Mouse (Mus musculus): ENCODE results near the gene Mrps30. TPM values are rescaled to one million over a fixed set of nuclear protein-coding genes. Genes with fewer than 3 reads are reported as not detected.

Mrps30 gene
- polyA plus RNA-seq, 1 experiment from 2014 or later, result 25.7 TPM

DNA sequence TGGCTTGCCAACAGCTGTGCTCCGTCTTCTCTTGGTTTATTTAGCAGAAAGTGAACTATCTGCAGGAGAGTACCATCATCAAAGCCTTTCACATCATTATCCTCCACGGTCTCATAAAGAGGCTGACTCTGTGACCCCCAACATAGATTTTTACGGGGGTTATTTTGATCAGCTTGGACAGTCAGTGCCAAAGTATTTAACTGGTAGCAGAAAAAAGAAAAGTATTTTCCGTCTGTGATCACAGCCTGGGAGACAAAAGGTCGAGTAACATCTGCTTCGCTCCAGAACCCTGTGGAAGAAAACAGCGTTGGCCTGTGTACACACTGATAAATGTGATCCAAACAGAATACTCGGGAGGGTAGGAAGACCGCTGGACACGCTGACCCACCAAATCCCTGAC lies 6.7 kb downstream of the Mrps30 start:
- Histone ChIP-seq H3K27ac (no peak overlapping the region), H3K9me3 (ENCODE audit: control insufficient read depth, low read length) (no peaks in the 10 kb centered on the region), H3K27me3 (ENCODE audit: control insufficient read depth, insufficient read depth, low read length) (no peaks in the 10 kb centered on the region), H3K4me3 (replicated peaks; ENCODE audit: low read length) (no peak overlapping the region), H3K4me2 (replicated peaks) (no peak overlapping the region), H3K36me3 (replicated peaks; ENCODE audit: control insufficient read depth, insufficient read depth) (peaks cover 66% of the 10 kb centered on the region), H3K9ac (no peak overlapping the region), H3K4me1 (replicated peaks; ENCODE audit: control insufficient read depth, insufficient read depth, low read length) (0 out of 2 replicates have a peak, but pooled peaks cover 1% of the 10 kb centered on the region)
- ATAC-seq (ENCODE audit: low FRiP score), result no peak
- 86% methylated on average over 10 of the region's 10 CpGs for WGBS
- no peak for DNase-seq (ENCODE audit: low spot score)

DNA sequence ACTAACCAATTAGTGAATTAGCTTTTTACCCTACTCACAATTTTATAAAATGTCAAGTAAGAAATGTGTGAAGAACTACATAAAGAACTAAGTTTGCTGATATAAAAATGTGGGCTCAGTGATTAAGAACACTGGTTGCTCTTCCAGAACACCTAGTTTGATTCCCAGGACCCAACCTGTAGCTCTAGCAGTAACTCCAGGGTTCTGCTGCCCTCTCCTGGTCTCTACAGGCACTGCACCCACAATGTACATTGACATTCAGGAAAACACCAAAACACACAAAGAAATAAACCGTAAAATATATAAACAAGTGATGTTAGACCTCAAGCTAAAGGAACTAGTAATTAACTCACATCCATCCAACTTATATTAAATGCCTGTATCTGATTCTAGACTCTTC lies 7.9 kb downstream of the Mrps30 start:
- ATAC-seq (ENCODE audit: low FRiP score) (no peak), DNase-seq (ENCODE audit: low spot score) (peak; percentile 82)
- H3K27ac ChIP-seq, result no peak overlapping the region
- H3K36me3 ChIP-seq (replicated peaks; ENCODE audit: control insufficient read depth, insufficient read depth), result peaks cover 60% of the 10 kb centered on the region
- no peaks in the 10 kb centered on the region for H3K9me3 ChIP-seq (ENCODE audit: control insufficient read depth, low read length)
- no peak overlapping the region for H3K9ac ChIP-seq
- H3K4me2 ChIP-seq (replicated peaks), result no peak overlapping the region
- no peaks in the 10 kb centered on the region for H3K27me3 ChIP-seq (ENCODE audit: control insufficient read depth, insufficient read depth, low read length)
- no peak overlapping the region for H3K4me3 ChIP-seq (replicated peaks; ENCODE audit: low read length)
- 79% methylated on average over 1 of the region's 1 CpGs for WGBS
- H3K4me1 ChIP-seq (replicated peaks; ENCODE audit: control insufficient read depth, insufficient read depth, low read length), result no peaks in the 10 kb centered on the region

DNA sequence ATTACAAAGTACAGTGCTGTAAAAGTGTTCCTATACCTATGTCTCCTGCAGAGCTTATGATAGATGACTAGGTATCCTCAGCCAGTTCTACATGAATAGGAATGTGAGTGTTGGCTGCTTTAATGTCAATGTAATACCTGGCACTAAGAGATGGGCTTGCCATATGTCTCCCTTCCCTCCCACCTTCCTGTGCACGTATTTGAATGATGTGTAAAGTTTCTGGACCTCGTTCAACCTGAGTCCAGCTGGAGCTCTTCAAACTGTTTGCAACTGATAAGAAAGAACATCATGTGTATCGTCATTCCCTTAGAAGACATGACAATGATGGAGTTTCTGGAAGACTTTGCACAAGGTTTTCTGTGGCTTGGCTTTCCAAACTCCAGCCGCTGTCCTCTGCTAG lies 14.2 kb downstream of the Mrps30 start:
- ATAC-seq (ENCODE audit: low FRiP score) (no peak), DNase-seq (ENCODE audit: low spot score) (no peak)
- peaks cover 12% of the 10 kb centered on the region for H3K36me3 ChIP-seq (replicated peaks; ENCODE audit: control insufficient read depth, insufficient read depth)
- H3K4me2 ChIP-seq (replicated peaks), result no peak overlapping the region
- WGBS, result 94% methylated on average over 4 of the region's 4 CpGs
- no peak overlapping the region for H3K9ac ChIP-seq
- H3K9me3 ChIP-seq (ENCODE audit: control insufficient read depth, low read length), result no peaks in the 10 kb centered on the region
- H3K27me3 ChIP-seq (ENCODE audit: control insufficient read depth, insufficient read depth, low read length), result no peaks in the 10 kb centered on the region
- no peaks in the 10 kb centered on the region for H3K4me1 ChIP-seq (replicated peaks; ENCODE audit: control insufficient read depth, insufficient read depth, low read length)
- H3K27ac ChIP-seq, result no peak overlapping the region
- H3K4me3 ChIP-seq (replicated peaks; ENCODE audit: low read length), result no peak overlapping the region

DNA sequence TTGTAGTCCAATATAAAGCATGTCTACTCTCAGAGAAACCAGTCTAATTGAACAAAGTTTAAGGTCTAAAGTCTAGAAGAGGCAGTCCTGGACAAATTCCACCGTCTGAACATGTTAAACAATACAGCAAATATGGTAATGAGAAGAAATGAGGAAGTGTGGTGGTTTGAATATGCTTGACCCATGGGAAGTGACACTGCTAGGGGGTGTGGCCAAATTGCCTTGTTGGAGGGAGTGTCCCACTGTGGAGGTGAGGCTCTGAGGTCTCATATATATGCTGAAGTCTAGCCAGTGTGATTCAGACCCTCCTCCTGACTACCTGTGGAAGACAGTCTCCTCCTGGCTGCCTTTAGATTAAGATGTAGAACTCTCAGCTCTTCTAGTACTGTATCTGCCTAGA lies 21.3 kb downstream of the Mrps30 start:
- H3K9ac ChIP-seq, result no peak overlapping the region
- H3K4me1 ChIP-seq (replicated peaks; ENCODE audit: control insufficient read depth, insufficient read depth, low read length), result no peaks in the 10 kb centered on the region
- no peak overlapping the region for H3K4me3 ChIP-seq (replicated peaks; ENCODE audit: low read length)
- H3K36me3 ChIP-seq (replicated peaks; ENCODE audit: control insufficient read depth, insufficient read depth), result no peaks in the 10 kb centered on the region
- H3K27me3 ChIP-seq (ENCODE audit: control insufficient read depth, insufficient read depth, low read length), result no peaks in the 10 kb centered on the region
- no peaks in the 10 kb centered on the region for H3K9me3 ChIP-seq (ENCODE audit: control insufficient read depth, low read length)
- DNase-seq (ENCODE audit: low spot score) (no peak), ATAC-seq (ENCODE audit: low FRiP score) (no peak)
- no peak overlapping the region for H3K27ac ChIP-seq
- H3K4me2 ChIP-seq (replicated peaks), result no peak overlapping the region
- 78% methylated on average over 1 of the region's 1 CpGs for WGBS

DNA sequence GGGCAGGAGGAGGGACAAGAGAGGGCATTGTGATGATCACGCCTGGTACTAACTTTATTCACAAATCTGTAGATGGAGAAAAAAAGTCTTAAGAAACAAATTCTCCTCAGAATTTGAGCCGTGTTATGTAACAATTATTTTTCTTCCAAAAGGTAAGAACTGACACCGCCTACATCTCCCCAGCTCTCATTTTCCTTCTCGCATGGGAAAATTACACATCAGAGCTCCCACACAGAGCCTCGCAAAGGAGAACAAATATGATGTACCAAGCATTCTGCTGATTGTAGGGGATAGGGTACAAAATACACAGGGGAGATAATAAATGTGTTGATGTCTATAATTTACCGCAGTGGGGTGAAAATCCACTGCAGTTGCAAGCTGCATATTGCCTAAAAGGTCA lies 23.7 kb downstream of the Mrps30 start:
- H3K36me3 ChIP-seq (replicated peaks; ENCODE audit: control insufficient read depth, insufficient read depth), result no peaks in the 10 kb centered on the region
- ATAC-seq (ENCODE audit: low FRiP score), result no peak
- H3K27ac ChIP-seq, result no peak overlapping the region
- WGBS, result 87% methylated on average over 6 of the region's 6 CpGs
- H3K9me3 ChIP-seq (ENCODE audit: control insufficient read depth, low read length), result no peaks in the 10 kb centered on the region
- no peak for DNase-seq (ENCODE audit: low spot score)
- H3K4me1 ChIP-seq (replicated peaks; ENCODE audit: control insufficient read depth, insufficient read depth, low read length), result no peaks in the 10 kb centered on the region
- no peaks in the 10 kb centered on the region for H3K27me3 ChIP-seq (ENCODE audit: control insufficient read depth, insufficient read depth, low read length)
- no peak overlapping the region for H3K4me3 ChIP-seq (replicated peaks; ENCODE audit: low read length)
- H3K9ac ChIP-seq, result no peak overlapping the region
- no peak overlapping the region for H3K4me2 ChIP-seq (replicated peaks)

DNA sequence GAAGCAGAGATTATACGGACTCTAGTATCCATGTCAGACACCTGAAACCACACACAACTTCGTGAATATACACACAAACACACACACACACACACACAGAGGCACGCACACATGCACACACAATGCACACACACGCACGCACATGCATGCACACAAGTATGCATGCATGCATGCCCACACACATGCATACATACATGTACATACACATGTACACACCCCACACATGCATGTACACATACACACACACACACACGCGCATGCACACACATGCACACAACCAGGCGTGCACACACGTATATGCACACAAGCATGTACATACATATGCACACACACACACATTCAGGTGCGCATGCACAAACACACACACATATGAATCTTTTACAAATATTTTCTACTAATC lies 36.2 kb downstream of the Mrps30 start:
- no peaks in the 10 kb centered on the region for H3K4me1 ChIP-seq (replicated peaks; ENCODE audit: control insufficient read depth, insufficient read depth, low read length)
- 93% methylated on average over 10 of the region's 10 CpGs for WGBS
- H3K9ac ChIP-seq, result no peak overlapping the region
- no peak overlapping the region for H3K4me2 ChIP-seq (replicated peaks)
- H3K9me3 ChIP-seq (ENCODE audit: control insufficient read depth, low read length), result no peaks in the 10 kb centered on the region
- ATAC-seq (ENCODE audit: low FRiP score), result no peak
- no peak for DNase-seq (ENCODE audit: low spot score)
- no peak overlapping the region for H3K27ac ChIP-seq
- H3K27me3 ChIP-seq (ENCODE audit: control insufficient read depth, insufficient read depth, low read length), result no peaks in the 10 kb centered on the region
- no peak overlapping the region for H3K4me3 ChIP-seq (replicated peaks; ENCODE audit: low read length)
- H3K36me3 ChIP-seq (replicated peaks; ENCODE audit: control insufficient read depth, insufficient read depth), result no peaks in the 10 kb centered on the region

DNA sequence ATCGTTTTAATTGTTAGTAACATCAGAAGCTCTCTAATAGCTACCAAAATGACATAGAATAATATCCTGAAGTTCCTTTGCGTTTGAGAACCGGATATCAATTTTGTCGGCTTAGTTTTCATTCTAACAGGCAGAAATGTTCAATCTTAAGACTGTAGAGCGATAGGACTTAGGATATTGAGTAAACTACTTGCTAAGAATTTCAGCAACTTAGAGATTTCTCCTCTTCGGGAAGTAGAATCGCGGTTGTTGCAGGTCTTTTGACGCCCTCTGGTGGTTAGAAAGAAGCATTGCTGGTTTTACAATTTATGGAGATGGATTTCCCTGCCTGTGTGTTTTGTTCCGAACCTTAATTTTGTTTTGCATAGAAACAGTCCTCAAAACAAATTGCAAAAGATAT lies 36.8 kb downstream of the Mrps30 start:
- H3K4me1 ChIP-seq (replicated peaks; ENCODE audit: control insufficient read depth, insufficient read depth, low read length), result no peaks in the 10 kb centered on the region
- H3K36me3 ChIP-seq (replicated peaks; ENCODE audit: control insufficient read depth, insufficient read depth), result no peaks in the 10 kb centered on the region
- ATAC-seq (ENCODE audit: low FRiP score) (no peak), DNase-seq (ENCODE audit: low spot score) (peak; percentile 82)
- no peaks in the 10 kb centered on the region for H3K9me3 ChIP-seq (ENCODE audit: control insufficient read depth, low read length)
- no peaks in the 10 kb centered on the region for H3K27me3 ChIP-seq (ENCODE audit: control insufficient read depth, insufficient read depth, low read length)
- no peak overlapping the region for H3K4me2 ChIP-seq (replicated peaks)
- no peak overlapping the region for H3K9ac ChIP-seq
- H3K4me3 ChIP-seq (replicated peaks; ENCODE audit: low read length), result no peak overlapping the region
- H3K27ac ChIP-seq, result no peak overlapping the region
- 25% methylated on average over 10 of the region's 10 CpGs for WGBS

Other genes with a start within 250 kb of the Mrps30 start
- gene B430218F22Rik, start 622 bp downstream of the Mrps30 start, polyA plus RNA-seq (2014; fragmentation: Nextera tagmentation; extraction: Ambion mirVana), result 0.64 and 0.76 TPM in 2 replicates

All from hindbrain, embryonic 14.5 days (tissue).